Mouse (Mus musculus): Measurements from ENCODE around the gene Pkd1.

The Pkd1 gene

GRCm38 (mm10) chr17:24549618-24550415, at the start of gene Pkd1:
TSS of gene Pkd1 (plus strand) at chr17:24549834.
- DNase-seq (ENCODE audit: low spot score in 2 of 2), result peak; percentile 97 to 99

GRCm38 (mm10) chr17:24502208-24502607, 47.4 kb upstream of the Pkd1 start:
- DNase-seq (ENCODE audit: low spot score in 2 of 2), result no peak

- no peak for DNase-seq (ENCODE audit: low spot score in 2 of 2)
Measured at GRCm38 (mm10) chr17:24504085-24504484, 45.5 kb upstream of the Pkd1 start.

- no peak for DNase-seq (ENCODE audit: low spot score in 2 of 2)
Measured at GRCm38 (mm10) chr17:24505286-24505955, 44.2 kb upstream of the Pkd1 start.

- peak; percentile 67 to 77 for DNase-seq (ENCODE audit: low spot score in 2 of 2)
Measured at GRCm38 (mm10) chr17:24506332-24507070, 43.1 kb upstream of the Pkd1 start.

GRCm38 (mm10) chr17:24507129-24507664, 42.4 kb upstream of the Pkd1 start:
- no peak for DNase-seq (ENCODE audit: low spot score in 2 of 2)

- DNase-seq (ENCODE audit: low spot score in 2 of 2), result no peak
Measured at GRCm38 (mm10) chr17:24507806-24508460, 41.7 kb upstream of the Pkd1 start.

GRCm38 (mm10) chr17:24513609-24514008, 36.0 kb upstream of the Pkd1 start:
- DNase-seq (ENCODE audit: low spot score in 2 of 2), result peak; percentile 60 to 67

GRCm38 (mm10) chr17:24514270-24515257, 35.1 kb upstream of the Pkd1 start:
- no peak for DNase-seq (ENCODE audit: low spot score in 2 of 2)

GRCm38 (mm10) chr17:24520450-24520849, 29.2 kb upstream of the Pkd1 start:
- DNase-seq (ENCODE audit: low spot score in 2 of 2), result no peak

- DNase-seq (ENCODE audit: low spot score in 2 of 2), result no peak
Measured at GRCm38 (mm10) chr17:24524734-24525133, 24.9 kb upstream of the Pkd1 start.

GRCm38 (mm10) chr17:24527315-24527714, 22.3 kb upstream of the Pkd1 start:
- DNase-seq (ENCODE audit: low spot score in 2 of 2), result no peak

GRCm38 (mm10) chr17:24527723-24528559, 21.7 kb upstream of the Pkd1 start, which contains the start of gene Traf7:
TSS of gene Traf7 (minus strand) at chr17:24527938.
- peak; percentile 94 to 99 for DNase-seq (ENCODE audit: low spot score in 2 of 2)

GRCm38 (mm10) chr17:24528560-24528918, 21.1 kb upstream of the Pkd1 start:
- no peak for DNase-seq (ENCODE audit: low spot score in 2 of 2)

- DNase-seq (ENCODE audit: low spot score in 2 of 2), result no peak
Measured at GRCm38 (mm10) chr17:24529007-24529451, 20.6 kb upstream of the Pkd1 start.

GRCm38 (mm10) chr17:24529883-24530282, 19.8 kb upstream of the Pkd1 start:
- no peak for DNase-seq (ENCODE audit: low spot score in 2 of 2)

GRCm38 (mm10) chr17:24530361-24531050, 19.1 kb upstream of the Pkd1 start:
- no peak for DNase-seq (ENCODE audit: low spot score in 2 of 2)

GRCm38 (mm10) chr17:24531064-24531463, 18.6 kb upstream of the Pkd1 start:
- DNase-seq (ENCODE audit: low spot score in 2 of 2), result no peak

- DNase-seq (ENCODE audit: low spot score in 2 of 2), result no peak
Measured at GRCm38 (mm10) chr17:24532045-24532444, 17.6 kb upstream of the Pkd1 start.
